Mouse (Mus musculus) midbrain, embryonic 10.5 days (tissue): ENCODE data around the gene Gm45015. TPM values are rescaled to one million over a fixed set of nuclear protein-coding genes. Genes with fewer than 3 reads are reported as not detected.
"Not testable (repeated sequence)": the region's sequence is repeated elsewhere in the genome, so short reads cannot be mapped to it uniquely, and the experiment has no call there.

Experiments used
- DNase-seq: peaks from one replicate; pipeline ENCODE4 v3.0.0-alpha.2; 2017; ENCODE audit warnings: low spot score
- H3K27ac ChIP-seq: fragments of 300-500 bp; sonication (generic); replicated peaks from 2 replicates; pipeline ENCODE4 v1.5.1; 2016; ENCODE audit warnings: mild to moderate bottlenecking
- H3K27me3 ChIP-seq: fragments of 300-500 bp; sonication (generic); 2 replicates; pipeline ENCODE4 v1.6.1; 2016; ENCODE audit warnings: low read depth, mild to moderate bottlenecking; ENCODE audit not compliant: poor library complexity, severe bottlenecking
- H3K36me3 ChIP-seq: fragments of 300-500 bp; sonication (generic); 2 replicates; pipeline ENCODE4 v1.6.1; 2016; ENCODE audit warnings: mild to moderate bottlenecking, moderate library complexity
- H3K4me1 ChIP-seq: fragments of 300-500 bp; sonication (generic); 2 replicates; pipeline ENCODE4 v1.6.1; 2016
- H3K4me3 ChIP-seq: fragments of 300-500 bp; sonication (generic); 2 replicates; pipeline ENCODE4 v1.5.1; 2016; ENCODE audit warnings: mild to moderate bottlenecking, moderate library complexity
- H3K9me3 ChIP-seq: fragments of 300-500 bp; sonication (generic); replicated peaks from 2 replicates; pipeline ENCODE4 v1.6.1; 2016; ENCODE audit warnings: mild to moderate bottlenecking
- WGBS: fragments of 180-500 bp; shearing (Covaris S2); methylation state at CpG from one replicate; pipeline ENCODE4 v1.1.7; 2016; 5-methylcytosine and 5-hydroxymethylcytosine counted together
- polyA plus RNA-seq: library from polyadenylated mRNA; unstranded; fragments of >200 nt; fragmentation: Nextera tagmentation; extraction: Ambion mirVana; gene quantifications from 2 replicates; pipeline ENCODE4 v1.2.1, GENCODE M21; 2016

The Gm45015 gene
- polyA plus RNA-seq, 1 experiment from 2014 or later, result not detected

GRCm38 (mm10) chrX:73327215-73327614 lies 9.4 kb downstream of the Gm45015 start:
- no peak for DNase-seq
- 90% methylated on average over 2 of the region's 2 CpGs for WGBS

GRCm38 (mm10) chrX:73321029-73321428 lies 15.6 kb downstream of the Gm45015 start:
- Histone ChIP-seq H3K36me3 (no peaks in the 10 kb centered on the region), H3K27me3 (no peaks in the 10 kb centered on the region), H3K9me3 (no peaks in the 10 kb centered on the region), H3K4me1 (no peaks in the 10 kb centered on the region), H3K27ac (no peak overlapping the region), H3K4me3 (no peak overlapping the region)
- no peak for DNase-seq
- WGBS, result 78% methylated on average over 3 of the region's 3 CpGs

More at GRCm38 (mm10) chrX:73327215-73327614, 9.4 kb downstream of the Gm45015 start:
- no peaks in the 10 kb centered on the region for H3K4me1 ChIP-seq
- 0 out of 2 replicates have a peak, but pooled peaks cover 9% of the 10 kb centered on the region for H3K27me3 ChIP-seq
- no peaks in the 10 kb centered on the region for H3K9me3 ChIP-seq
- H3K27ac ChIP-seq, result no peak overlapping the region
- H3K36me3 ChIP-seq, result no peaks in the 10 kb centered on the region
- H3K4me3 ChIP-seq, result no peak overlapping the region

- DNase-seq, result no peak
- H3K27ac ChIP-seq, result no peak overlapping the region
- WGBS, result 48% methylated on average over 3 of the region's 3 CpGs
- H3K4me1 ChIP-seq, result no peaks in the 10 kb centered on the region
- no peaks in the 10 kb centered on the region for H3K36me3 ChIP-seq
- H3K27me3 ChIP-seq, result peaks cover 4% of the 10 kb centered on the region; the same call in 1 of the 2 replicates
- no peaks in the 10 kb centered on the region for H3K9me3 ChIP-seq
- no peak overlapping the region for H3K4me3 ChIP-seq
These were observed 24.1 kb downstream of the Gm45015 start for GRCm38 (mm10) chrX:73312522-73312921.

GRCm38 (mm10) chrX:73295745-73296144 lies 40.9 kb downstream of the Gm45015 start:
- not testable (repeated sequence) for H3K9me3 ChIP-seq, H3K36me3 ChIP-seq, H3K4me3 ChIP-seq, H3K27me3 ChIP-seq, DNase-seq, H3K27ac ChIP-seq, H3K4me1 ChIP-seq
- 84% methylated on average over 8 of the region's 10 CpGs for WGBS

- H3K4me1 ChIP-seq, H3K4me3 ChIP-seq, H3K27me3 ChIP-seq, H3K36me3 ChIP-seq, DNase-seq, H3K9me3 ChIP-seq, H3K27ac ChIP-seq: not testable (repeated sequence)
- 91% methylated on average over 15 of the region's 17 CpGs for WGBS
These were observed 43.8 kb downstream of the Gm45015 start, which contains the start of the genes Xlr5a and Xlr5c for GRCm38 (mm10) chrX:73292876-73293275. TSS of gene Xlr5a (minus strand) at chrX:73292976. TSS of gene Xlr5c (minus strand) at chrX:73292976.

Other genes with a start within 250 kb of the Gm45015 start
- gene Xlr3a, start 239.7 kb downstream of the Gm45015 start, polyA plus RNA-seq, result 2.0 and 3.4 TPM in 2 replicates
- gene Gm14685, start 219.8 kb downstream of the Gm45015 start, polyA plus RNA-seq, result 0.12 and 0.29 TPM in 2 replicates
- gene Xlr5b, start 188.0 kb downstream of the Gm45015 start, polyA plus RNA-seq, result not detected in 2 replicates
- gene DXBay18, start 187.4 kb downstream of the Gm45015 start, polyA plus RNA-seq, result 0.09 TPM in 1 of 2 replicates, not detected in the other
- not detected in 2 replicates for gene Spin2d, start 159.9 kb downstream of the Gm45015 start, polyA plus RNA-seq
- 11.0 and 12.2 TPM in 2 replicates for gene Xlr3b, start 144.6 kb downstream of the Gm45015 start, polyA plus RNA-seq
- 0.31 and 0.55 TPM in 2 replicates for gene Xlr4b, start 122.5 kb downstream of the Gm45015 start, polyA plus RNA-seq
- 14.8 and 16.4 TPM in 2 replicates for gene F8a, start 108.5 kb downstream of the Gm45015 start, polyA plus RNA-seq
- not detected in 2 replicates for gene Xlr4c, start 93.7 kb downstream of the Gm45015 start, polyA plus RNA-seq
- gene Xlr3c, start 71.5 kb downstream of the Gm45015 start, polyA plus RNA-seq, result not detected in 2 replicates
- not detected in 2 replicates for gene Xlr5a, start 43.9 kb downstream of the Gm45015 start, polyA plus RNA-seq
- gene Xlr5c, start 43.9 kb downstream of the Gm45015 start, polyA plus RNA-seq, result not detected in 2 replicates
- gene Zfp275, start 5.8 kb upstream of the Gm45015 start, polyA plus RNA-seq, result 15.3 and 16.3 TPM in 2 replicates
- not detected in 2 replicates for gene Gm18336, start 61.9 kb upstream of the Gm45015 start, polyA plus RNA-seq
- gene Zfp92, start 74.3 kb upstream of the Gm45015 start, polyA plus RNA-seq, result 0.06 and 0.11 TPM in 2 replicates
- not detected in 2 replicates for gene Trex2, start 98.5 kb upstream of the Gm45015 start, polyA plus RNA-seq
- 83.6 and 85.0 TPM in 2 replicates for gene Haus7, start 122.2 kb upstream of the Gm45015 start, polyA plus RNA-seq
- gene Bgn, start 146.8 kb upstream of the Gm45015 start, polyA plus RNA-seq, result 16.4 and 27.9 TPM in 2 replicates
- gene Atp2b3, start 166.2 kb upstream of the Gm45015 start, polyA plus RNA-seq, result 0.17 and 0.19 TPM in 2 replicates